Mouse (Mus musculus) kidney, embryonic 15.5 days (tissue): Measurements from ENCODE around the gene Zim1. TPM values are rescaled to one million over a fixed set of nuclear protein-coding genes. Genes with fewer than 3 reads are reported as not detected.

Experiments
- ATAC-seq: fragments of 200-750 bp; cut with Nextera tagmentation; replicated peaks from 2 replicates; pipeline ENCODE4 v1.8.0; 2017; ENCODE audit warnings: moderate TSS enrichment; ENCODE audit not compliant: low FRiP score
- H3K27ac ChIP-seq: fragments of 300-500 bp; sonication (generic); 2 replicates; pipeline ENCODE4 v1.5.1; 2015; ENCODE audit warnings: mild to moderate bottlenecking, inconsistent platforms
- H3K27me3 ChIP-seq: fragments of 300-500 bp; sonication (generic); 2 replicates; pipeline ENCODE4 v1.6.1; 2015; ENCODE audit warnings: inconsistent platforms
- H3K36me3 ChIP-seq: fragments of 300-500 bp; sonication (generic); 2 replicates; pipeline ENCODE4 v1.6.1; 2015; ENCODE audit warnings: inconsistent platforms
- H3K4me1 ChIP-seq: fragments of 300-500 bp; sonication (generic); 2 replicates; pipeline ENCODE4 v1.6.1; 2015; ENCODE audit warnings: inconsistent platforms
- H3K4me2 ChIP-seq: fragments of 300-500 bp; sonication (generic); 2 replicates; pipeline ENCODE4 v1.6.1; 2015; ENCODE audit warnings: moderate library complexity, mild to moderate bottlenecking, inconsistent platforms
- H3K4me3 ChIP-seq: fragments of 300-500 bp; sonication (generic); replicated peaks from 2 replicates; pipeline ENCODE4 v1.5.1; 2015; ENCODE audit warnings: mild to moderate bottlenecking, inconsistent platforms
- H3K9ac ChIP-seq: fragments of 300-500 bp; sonication (generic); 2 replicates; pipeline ENCODE4 v1.6.1; 2015; ENCODE audit warnings: mild to moderate bottlenecking, inconsistent platforms
- H3K9me3 ChIP-seq: fragments of 300-500 bp; sonication (generic); replicated peaks from 2 replicates; pipeline ENCODE4 v1.6.1; 2016; ENCODE audit warnings: inconsistent platforms
- WGBS: fragments of 180-500 bp; shearing (Covaris S2); methylation state at CpG from one replicate; pipeline ENCODE4 v1.1.7; 2015; ENCODE audit warnings: mixed read lengths; 5-methylcytosine and 5-hydroxymethylcytosine counted together
- polyA plus RNA-seq: library from polyadenylated mRNA; unstranded; fragments of >200 nt; fragmentation: Nextera tagmentation; extraction: Ambion mirVana; gene quantifications from 2 replicates; pipeline ENCODE4 v1.2.1, GENCODE M21; 2015

Gene Zim1
- polyA plus RNA-seq, 1 experiment from 2014 or later, result 4.0 TPM

DNA sequence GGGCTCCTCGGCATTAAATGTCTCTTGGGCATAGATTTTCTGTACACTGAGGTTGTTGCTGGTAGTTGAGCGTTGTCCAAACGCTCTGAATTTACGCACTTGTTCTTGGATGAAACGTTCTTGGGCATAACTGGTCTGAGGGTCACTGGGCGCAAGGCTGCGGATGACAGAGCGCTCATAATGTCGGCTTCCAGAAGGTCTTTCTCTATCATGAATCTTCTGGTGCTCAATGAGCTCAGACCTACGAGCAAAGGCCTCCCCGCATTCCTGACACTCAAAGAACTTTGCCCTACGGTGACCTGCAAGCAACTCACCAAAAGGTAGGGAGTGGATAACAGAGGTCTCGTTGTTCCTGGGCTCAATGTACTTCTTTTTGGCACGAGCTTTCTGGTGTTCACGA, 13.1 kb upstream of the Zim1 start:
- Histone ChIP-seq H3K9ac (no peak overlapping the region), H3K4me1 (no peaks in the 10 kb centered on the region), H3K27ac (no peak overlapping the region), H3K4me2 (no peak overlapping the region), H3K4me3 (no peak overlapping the region), H3K36me3 (peaks cover 91% of the 10 kb centered on the region), H3K9me3 (peaks cover 6% of the 10 kb centered on the region; the same call in 1 of the 2 replicates), H3K27me3 (no peaks in the 10 kb centered on the region)
- WGBS, result 88% methylated on average over 15 of the region's 15 CpGs
- no peak for ATAC-seq

GRCm38 (mm10) chr7:6708451-6709180, 12.4 kb upstream of the Zim1 start:
- H3K4me3 ChIP-seq, result no peak overlapping the region
- no peak overlapping the region for H3K4me2 ChIP-seq
- no peak overlapping the region for H3K27ac ChIP-seq
- 71% methylated on average over 17 of the region's 17 CpGs for WGBS
- H3K9me3 ChIP-seq, result peaks cover 6% of the 10 kb centered on the region; the same call in 1 of the 2 replicates
- no peak overlapping the region for H3K9ac ChIP-seq
- H3K4me1 ChIP-seq, result no peaks in the 10 kb centered on the region
- peaks cover 89% of the 10 kb centered on the region for H3K36me3 ChIP-seq
- 0 out of 2 replicates have a peak, but pooled peaks have one; percentile 36 for ATAC-seq
- no peaks in the 10 kb centered on the region for H3K27me3 ChIP-seq

DNA sequence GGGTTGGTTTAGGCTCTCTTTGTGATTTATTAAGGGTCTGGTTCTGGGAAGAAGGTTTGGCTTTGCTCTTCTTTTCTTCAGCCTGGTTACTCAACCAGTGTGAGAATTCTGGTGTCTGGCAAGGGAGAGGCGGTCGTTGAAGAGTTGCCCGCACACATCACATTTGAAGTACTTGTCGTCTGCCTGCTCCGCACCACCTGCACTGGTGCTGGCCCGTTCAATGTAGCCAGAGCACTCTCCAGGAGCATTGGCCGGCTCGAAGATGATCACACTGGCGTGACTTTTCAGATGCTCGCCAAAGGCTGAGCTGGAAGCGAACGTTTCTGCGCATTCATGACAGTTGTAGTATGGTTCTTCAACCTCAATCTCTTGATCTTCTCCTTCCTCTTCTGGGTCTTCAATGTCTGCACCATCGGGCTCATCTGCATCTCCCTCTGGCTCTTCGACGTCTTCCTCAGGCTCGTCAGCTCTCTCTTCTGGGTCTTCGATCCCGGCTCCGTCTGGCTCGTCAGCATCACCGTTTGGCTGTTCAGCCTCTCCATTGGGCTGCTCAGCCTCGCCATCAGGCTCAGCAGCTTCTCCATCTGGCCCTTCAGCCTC, 11.3 kb upstream of the Zim1 start:
- no peak overlapping the region for H3K27ac ChIP-seq
- 93% methylated on average over 23 of the region's 23 CpGs for WGBS
- peaks cover 6% of the 10 kb centered on the region; the same call in 1 of the 2 replicates for H3K9me3 ChIP-seq
- no peak overlapping the region for H3K9ac ChIP-seq
- H3K36me3 ChIP-seq, result peaks cover 78% of the 10 kb centered on the region
- no peaks in the 10 kb centered on the region for H3K4me1 ChIP-seq
- H3K4me2 ChIP-seq, result no peak overlapping the region
- no peak for ATAC-seq
- no peak overlapping the region for H3K4me3 ChIP-seq
- H3K27me3 ChIP-seq, result no peaks in the 10 kb centered on the region

- Histone ChIP-seq H3K27ac (no peak overlapping the region), H3K27me3 (no peaks in the 10 kb centered on the region), H3K4me3 (no peak overlapping the region), H3K36me3 (peaks cover 5% of the 10 kb centered on the region; the same call in 1 of the 2 replicates), H3K4me1 (peaks cover 7% of the 10 kb centered on the region), H3K9ac (no peak overlapping the region), H3K4me2 (no peak overlapping the region), H3K9me3 (no peaks in the 10 kb centered on the region)
- 67% methylated on average over 3 of the region's 3 CpGs for WGBS
- no peak for ATAC-seq
Measured at GRCm38 (mm10) chr7:6699230-6699629, 3.0 kb upstream of the Zim1 start.

DNA sequence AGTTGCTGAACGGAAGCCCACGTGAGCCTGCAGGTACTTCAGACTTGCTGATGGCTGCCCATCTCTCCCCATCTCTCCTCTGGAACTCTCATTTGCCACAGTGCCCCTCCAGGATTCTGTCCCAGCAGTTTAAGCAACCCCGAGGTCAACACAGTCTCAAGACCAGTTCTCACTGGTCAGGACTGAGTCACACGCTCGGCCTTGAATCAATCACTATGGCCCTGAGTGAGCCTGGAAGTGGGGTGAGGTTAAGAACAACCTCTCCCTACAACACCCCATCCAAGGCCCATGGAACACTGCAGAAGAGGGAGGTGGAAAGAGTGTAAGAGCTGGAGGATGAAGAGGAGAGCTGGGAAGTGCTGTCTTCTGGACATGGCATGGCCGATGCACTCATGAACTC, 10.7 kb downstream of the Zim1 start:
- Histone ChIP-seq H3K9ac (no peak overlapping the region), H3K36me3 (0 out of 2 replicates have a peak, but pooled peaks cover 3% of the 10 kb centered on the region), H3K9me3 (no peaks in the 10 kb centered on the region), H3K27me3 (no peaks in the 10 kb centered on the region), H3K4me1 (no peaks in the 10 kb centered on the region), H3K27ac (no peak overlapping the region), H3K4me3 (no peak overlapping the region), H3K4me2 (no peak overlapping the region)
- 95% methylated on average over 6 of the region's 6 CpGs for WGBS
- ATAC-seq, result no peak

GRCm38 (mm10) chr7:6666726-6667125, 29.5 kb downstream of the Zim1 start:
- no peaks in the 10 kb centered on the region for H3K27me3 ChIP-seq
- H3K4me1 ChIP-seq, result no peaks in the 10 kb centered on the region
- H3K9me3 ChIP-seq, result no peaks in the 10 kb centered on the region
- H3K9ac ChIP-seq, result no peak overlapping the region
- H3K36me3 ChIP-seq, result no peaks in the 10 kb centered on the region
- ATAC-seq, result no peak
- H3K27ac ChIP-seq, result no peak overlapping the region
- no peak overlapping the region for H3K4me3 ChIP-seq
- 47% methylated on average over 3 of the region's 3 CpGs for WGBS
- no peak overlapping the region for H3K4me2 ChIP-seq

GRCm38 (mm10) chr7:6663430-6663829, 32.8 kb downstream of the Zim1 start:
- no peak overlapping the region for H3K4me2 ChIP-seq
- no peaks in the 10 kb centered on the region for H3K9me3 ChIP-seq
- WGBS, result 62% methylated on average over 7 of the region's 7 CpGs
- H3K4me3 ChIP-seq, result no peak overlapping the region
- ATAC-seq, result no peak
- H3K27me3 ChIP-seq, result no peaks in the 10 kb centered on the region
- H3K4me1 ChIP-seq, result no peaks in the 10 kb centered on the region
- H3K9ac ChIP-seq, result no peak overlapping the region
- H3K27ac ChIP-seq, result no peak overlapping the region
- H3K36me3 ChIP-seq, result no peaks in the 10 kb centered on the region

DNA sequence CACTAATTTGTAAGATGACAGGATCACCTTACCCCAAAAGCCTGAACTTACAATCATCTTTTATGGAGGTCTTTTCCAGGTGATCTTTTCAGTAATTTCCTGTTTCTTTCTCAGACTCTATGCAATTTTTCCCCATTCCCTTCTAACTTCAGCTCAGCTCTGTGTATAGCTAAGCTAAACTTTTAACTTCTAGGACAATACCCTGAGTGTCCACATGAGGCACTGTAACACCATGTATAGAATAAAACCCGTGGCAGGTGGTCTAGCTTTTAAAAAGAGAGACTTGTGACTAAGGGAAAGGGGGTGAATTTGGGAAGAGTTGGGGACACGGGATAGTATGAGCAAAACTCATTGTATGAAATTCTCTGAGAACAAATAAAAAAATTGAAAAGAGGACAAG, 36.6 kb downstream of the Zim1 start:
- Histone ChIP-seq H3K9me3 (no peaks in the 10 kb centered on the region), H3K9ac (no peak overlapping the region), H3K4me3 (no peak overlapping the region), H3K27me3 (no peaks in the 10 kb centered on the region), H3K4me2 (no peak overlapping the region), H3K36me3 (no peaks in the 10 kb centered on the region), H3K4me1 (no peaks in the 10 kb centered on the region), H3K27ac (no peak overlapping the region)
- WGBS, result 28% methylated on average over 2 of the region's 2 CpGs
- no peak for ATAC-seq

GRCm38 (mm10) chr7:6658606-6659005, 37.6 kb downstream of the Zim1 start:
- 88% methylated on average over 7 of the region's 7 CpGs for WGBS
- ATAC-seq, result no peak
- H3K36me3 ChIP-seq, result no peaks in the 10 kb centered on the region
- no peak overlapping the region for H3K27ac ChIP-seq
- H3K9me3 ChIP-seq, result no peaks in the 10 kb centered on the region
- H3K4me2 ChIP-seq, result no peak overlapping the region
- no peaks in the 10 kb centered on the region for H3K27me3 ChIP-seq
- no peak overlapping the region for H3K4me3 ChIP-seq
- H3K4me1 ChIP-seq, result no peaks in the 10 kb centered on the region
- H3K9ac ChIP-seq, result no peak overlapping the region

DNA sequence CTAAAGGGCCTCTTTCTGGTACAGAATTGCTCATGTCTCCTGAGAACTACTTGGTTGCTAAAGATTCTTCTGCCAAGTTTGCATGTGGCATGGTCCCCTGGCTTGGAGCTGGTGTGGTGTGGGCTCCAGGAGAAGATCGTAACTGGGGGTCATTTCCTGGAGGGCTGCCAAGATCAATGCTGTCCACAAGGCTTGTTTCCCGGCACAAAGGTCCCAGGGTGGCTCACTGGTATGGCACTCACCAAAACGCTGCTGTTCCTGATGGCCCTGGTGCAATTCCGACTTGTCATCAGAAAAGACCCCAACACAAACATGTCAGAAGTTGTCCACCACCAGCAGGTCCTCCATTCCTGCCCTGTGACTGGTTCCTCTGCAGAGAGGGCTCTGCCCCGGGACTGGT, 44.1 kb downstream of the Zim1 start:
- no peak overlapping the region for H3K4me2 ChIP-seq
- no peak for ATAC-seq
- H3K4me3 ChIP-seq, result no peak overlapping the region
- H3K9me3 ChIP-seq, result no peaks in the 10 kb centered on the region
- H3K9ac ChIP-seq, result no peak overlapping the region
- H3K27ac ChIP-seq, result no peak overlapping the region
- H3K4me1 ChIP-seq, result no peaks in the 10 kb centered on the region
- no peaks in the 10 kb centered on the region for H3K36me3 ChIP-seq
- 73% methylated on average over 5 of the region's 5 CpGs for WGBS
- no peaks in the 10 kb centered on the region for H3K27me3 ChIP-seq

GRCm38 (mm10) chr7:6651221-6651620, 45.0 kb downstream of the Zim1 start:
- Histone ChIP-seq H3K9me3 (no peaks in the 10 kb centered on the region), H3K36me3 (no peaks in the 10 kb centered on the region), H3K9ac (no peak overlapping the region), H3K4me1 (no peaks in the 10 kb centered on the region), H3K4me3 (no peak overlapping the region), H3K27me3 (no peaks in the 10 kb centered on the region), H3K4me2 (no peak overlapping the region), H3K27ac (no peak overlapping the region)
- WGBS, result 77% methylated on average over 7 of the region's 7 CpGs
- ATAC-seq, result no peak

DNA sequence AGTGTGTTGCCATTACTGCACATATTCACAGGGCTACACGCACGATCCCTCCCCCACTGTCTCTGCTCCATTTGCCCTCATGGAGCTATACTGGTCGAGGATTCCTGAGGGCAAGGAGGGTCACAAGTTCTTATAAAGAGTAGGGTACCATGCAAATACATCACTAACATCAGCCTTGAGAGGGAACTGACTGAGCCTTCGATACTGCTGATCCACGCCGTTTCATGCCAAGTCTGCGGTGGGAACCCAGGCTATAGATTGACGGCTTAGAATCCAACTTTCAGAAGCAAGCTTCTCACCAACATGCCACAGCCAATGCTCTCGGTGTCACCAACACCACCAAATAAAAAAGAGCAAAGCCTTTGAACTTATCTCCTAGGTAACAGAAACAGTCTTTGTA, 45.7 kb downstream of the Zim1 start:
- Histone ChIP-seq H3K27ac (no peak overlapping the region), H3K36me3 (no peaks in the 10 kb centered on the region), H3K4me3 (no peak overlapping the region), H3K27me3 (no peaks in the 10 kb centered on the region), H3K9ac (no peak overlapping the region), H3K4me2 (no peak overlapping the region), H3K9me3 (no peaks in the 10 kb centered on the region), H3K4me1 (no peaks in the 10 kb centered on the region)
- no peak for ATAC-seq
- 90% methylated on average over 9 of the region's 9 CpGs for WGBS
